Mouse (Mus musculus): Measurements from ENCODE around the gene C1qtnf6. TPM values are rescaled to one million over a fixed set of nuclear protein-coding genes. Genes with fewer than 3 reads are reported as not detected.
A peak's percentile ranks its signal among the peaks of the same experiment; 100 is the strongest.

C1qtnf6 gene
- total RNA-seq, 2 experiments from 2014 or later, result 9.4 to 11.2 TPM

GRCm38 (mm10) chr15:78547415-78548335 lies 16.5 kb upstream of the C1qtnf6 start:
- no peak for DNase-seq
- intact Hi-C loops (cut with DNase I), result no loop called here

GRCm38 (mm10) chr15:78546060-78546459 lies 14.8 kb upstream of the C1qtnf6 start:
- no peak for DNase-seq
- intact Hi-C loops (cut with DNase I), result no loop called here

- intact Hi-C loops (cut with DNase I), result no loop called here
Observed at GRCm38 (mm10) chr15:78544561-78545001, 13.4 kb upstream of the C1qtnf6 start, which contains the start of gene Sstr3. TSS of gene Sstr3 (minus strand) at chr15:78544685.

GRCm38 (mm10) chr15:78544041-78544440 lies 12.8 kb upstream of the C1qtnf6 start:
- DNase-seq, result no peak
- intact Hi-C loops (cut with DNase I), result no loop called here

More at GRCm38 (mm10) chr15:78544561-78545001, 13.4 kb upstream of the C1qtnf6 start, which contains the start of gene Sstr3:
- DNase-seq, result no peak

GRCm38 (mm10) chr15:78542767-78543303 lies 11.6 kb upstream of the C1qtnf6 start:
- DNase-seq, result no peak
- intact Hi-C loops (cut with DNase I), result no loop called here

- DNase-seq, result no peak
- intact Hi-C loops (cut with DNase I), result no loop called here
Observed at GRCm38 (mm10) chr15:78542098-78542766, 11.0 kb upstream of the C1qtnf6 start.

GRCm38 (mm10) chr15:78541606-78542005 lies 10.4 kb upstream of the C1qtnf6 start:
- intact Hi-C loops (cut with DNase I), result no loop called here
- DNase-seq, result no peak

GRCm38 (mm10) chr15:78541036-78541435 lies 9.8 kb upstream of the C1qtnf6 start:
- intact Hi-C loops (cut with DNase I), result no loop called here
- DNase-seq, result no peak

GRCm38 (mm10) chr15:78535723-78536421 lies 4.7 kb upstream of the C1qtnf6 start:
- DNase-seq, result no peak
- intact Hi-C loops (cut with DNase I), result no loop called here

- no peak for DNase-seq
- intact Hi-C loops (cut with DNase I), result no loop called here
Observed at GRCm38 (mm10) chr15:78533346-78533835, 2.2 kb upstream of the C1qtnf6 start.

- intact Hi-C loops (cut with DNase I), result loop anchor here (1.0 kb wide), 1 partner anchor 85 kb away; no protein-coding TSS in a partner anchor
- no peak for DNase-seq
Observed at GRCm38 (mm10) chr15:78532566-78533345, 1.5 kb upstream of the C1qtnf6 start.

- DNase-seq, result peak; percentile 97 to 98
- intact Hi-C loops (cut with DNase I), result loop anchor here (1.0 to 2.0 kb wide), 2 partner anchors 17 to 85 kb away; no protein-coding TSS in a partner anchor
Observed at GRCm38 (mm10) chr15:78531901-78532469, 769 bp upstream of the C1qtnf6 start.

- intact Hi-C loops (cut with DNase I), result loop anchor here (2.0 kb wide), 1 partner anchor 17 kb away; no protein-coding TSS in a partner anchor
- DNase-seq, result no peak
Observed at GRCm38 (mm10) chr15:78531451-78531720, 170 bp upstream of the C1qtnf6 start.

GRCm38 (mm10) chr15:78530141-78530540 lies 1.1 kb downstream of the C1qtnf6 start:
- intact Hi-C loops (cut with DNase I), result loop anchor here (2.0 kb wide), 1 partner anchor 15 kb away; no protein-coding TSS in a partner anchor
- DNase-seq, result no peak

- intact Hi-C loops (cut with DNase I), result no loop called here
- DNase-seq, result peak; percentile 71 to 73
Observed at GRCm38 (mm10) chr15:78529428-78529990, 1.7 kb downstream of the C1qtnf6 start.

- intact Hi-C loops (cut with DNase I), result no loop called here
- peak in 1 of 2 experiments; percentile 44 for DNase-seq
Observed at GRCm38 (mm10) chr15:78528726-78529411, 2.3 kb downstream of the C1qtnf6 start.

GRCm38 (mm10) chr15:78527973-78528372 lies 3.2 kb downstream of the C1qtnf6 start:
- intact Hi-C loops (cut with DNase I), result no loop called here
- no peak for DNase-seq

GRCm38 (mm10) chr15:78524163-78524562 lies 7.1 kb downstream of the C1qtnf6 start:
- intact Hi-C loops (cut with DNase I), result no loop called here
- no peak for DNase-seq

All from gastrocnemius, postnatal 36 days (tissue).